Mouse (Mus musculus): Measurements from ENCODE around the gene Cenpn.

Gene Cenpn

GRCm38 (mm10) chr8:116921337-116922059, at the start of gene Cenpn, which contains the start of gene Cmc2:
Gene Cenpn, plus strand, starts transcription at chr8:116921730.
Gene Cmc2, minus strand, starts transcription at chr8:116921455.
- DNase-seq (ENCODE audit: low spot score): peak; percentile 91

- DNase-seq (ENCODE audit: low spot score): no peak
These were observed 48.7 kb upstream of the Cenpn start for GRCm38 (mm10) chr8:116872761-116873342.

GRCm38 (mm10) chr8:116873586-116873985, 47.9 kb upstream of the Cenpn start:
- no peak for DNase-seq (ENCODE audit: low spot score)

GRCm38 (mm10) chr8:116873986-116874385, 47.5 kb upstream of the Cenpn start:
- DNase-seq (ENCODE audit: low spot score): no peak

- no peak for DNase-seq (ENCODE audit: low spot score)
These were observed 45.6 kb upstream of the Cenpn start for GRCm38 (mm10) chr8:116875798-116876450.

- DNase-seq (ENCODE audit: low spot score): no peak
These were observed 40.1 kb upstream of the Cenpn start for GRCm38 (mm10) chr8:116881396-116881795.

- DNase-seq (ENCODE audit: low spot score): no peak
These were observed 33.7 kb upstream of the Cenpn start for GRCm38 (mm10) chr8:116887813-116888212.

- DNase-seq (ENCODE audit: low spot score): no peak
These were observed 30.1 kb upstream of the Cenpn start for GRCm38 (mm10) chr8:116891446-116891845.

- DNase-seq (ENCODE audit: low spot score): no peak
These were observed 29.4 kb upstream of the Cenpn start for GRCm38 (mm10) chr8:116892130-116892529.

- no peak for DNase-seq (ENCODE audit: low spot score)
These were observed 28.9 kb upstream of the Cenpn start for GRCm38 (mm10) chr8:116892636-116893035.

- DNase-seq (ENCODE audit: low spot score): no peak
These were observed 27.6 kb upstream of the Cenpn start for GRCm38 (mm10) chr8:116893938-116894337.

GRCm38 (mm10) chr8:116895521-116895920, 26.0 kb upstream of the Cenpn start:
- no peak for DNase-seq (ENCODE audit: low spot score)

- DNase-seq (ENCODE audit: low spot score): peak; percentile 41
These were observed 16.8 kb upstream of the Cenpn start for GRCm38 (mm10) chr8:116904736-116905135.

GRCm38 (mm10) chr8:116905252-116905651, 16.3 kb upstream of the Cenpn start:
- DNase-seq (ENCODE audit: low spot score): no peak

GRCm38 (mm10) chr8:116905836-116906235, 15.7 kb upstream of the Cenpn start:
- DNase-seq (ENCODE audit: low spot score): no peak

GRCm38 (mm10) chr8:116921005-116921336, 559 bp upstream of the Cenpn start:
- peak; percentile 69 for DNase-seq (ENCODE audit: low spot score)

GRCm38 (mm10) chr8:116922060-116922757, 679 bp downstream of the Cenpn start:
- DNase-seq (ENCODE audit: low spot score): no peak

- DNase-seq (ENCODE audit: low spot score): no peak
These were observed 2.0 kb downstream of the Cenpn start for GRCm38 (mm10) chr8:116923526-116923925.

GRCm38 (mm10) chr8:116927880-116928279, 6.3 kb downstream of the Cenpn start:
- DNase-seq (ENCODE audit: low spot score): peak; percentile 39

GRCm38 (mm10) chr8:116928588-116928987, 7.1 kb downstream of the Cenpn start:
- DNase-seq (ENCODE audit: low spot score): no peak

- no peak for DNase-seq (ENCODE audit: low spot score)
These were observed 13.4 kb downstream of the Cenpn start for GRCm38 (mm10) chr8:116934976-116935375.

GRCm38 (mm10) chr8:116935506-116935905, 14.0 kb downstream of the Cenpn start:
- no peak for DNase-seq (ENCODE audit: low spot score)
